Mouse (Mus musculus) liver (tissue): Measurements from ENCODE around the gene Hist1h2bk.
"Not testable (repeated sequence)": the region's sequence is repeated elsewhere in the genome, so short reads cannot be mapped to it uniquely, and the experiment has no call there.

Experiments used
- DNase-seq: peaks from one replicate; pipeline ENCODE4 v3.0.0-alpha.2; 2020; ENCODE audit warnings: mixed read lengths

The Hist1h2bk gene

GRCm38 (mm10) chr13:22041651-22042567 lies 6.2 kb downstream of the Hist1h2bk start:
- peak; percentile 45 for DNase-seq

GRCm38 (mm10) chr13:22042568-22043502 lies 7.2 kb downstream of the Hist1h2bk start, which contains the start of the genes Hist1h2ag and Hist1h2bj:
Gene Hist1h2ag, minus strand, starts transcription at chr13:22042944.
Gene Hist1h2bj, plus strand, starts transcription at chr13:22043214.
- DNase-seq = peak; percentile 88

DNA sequence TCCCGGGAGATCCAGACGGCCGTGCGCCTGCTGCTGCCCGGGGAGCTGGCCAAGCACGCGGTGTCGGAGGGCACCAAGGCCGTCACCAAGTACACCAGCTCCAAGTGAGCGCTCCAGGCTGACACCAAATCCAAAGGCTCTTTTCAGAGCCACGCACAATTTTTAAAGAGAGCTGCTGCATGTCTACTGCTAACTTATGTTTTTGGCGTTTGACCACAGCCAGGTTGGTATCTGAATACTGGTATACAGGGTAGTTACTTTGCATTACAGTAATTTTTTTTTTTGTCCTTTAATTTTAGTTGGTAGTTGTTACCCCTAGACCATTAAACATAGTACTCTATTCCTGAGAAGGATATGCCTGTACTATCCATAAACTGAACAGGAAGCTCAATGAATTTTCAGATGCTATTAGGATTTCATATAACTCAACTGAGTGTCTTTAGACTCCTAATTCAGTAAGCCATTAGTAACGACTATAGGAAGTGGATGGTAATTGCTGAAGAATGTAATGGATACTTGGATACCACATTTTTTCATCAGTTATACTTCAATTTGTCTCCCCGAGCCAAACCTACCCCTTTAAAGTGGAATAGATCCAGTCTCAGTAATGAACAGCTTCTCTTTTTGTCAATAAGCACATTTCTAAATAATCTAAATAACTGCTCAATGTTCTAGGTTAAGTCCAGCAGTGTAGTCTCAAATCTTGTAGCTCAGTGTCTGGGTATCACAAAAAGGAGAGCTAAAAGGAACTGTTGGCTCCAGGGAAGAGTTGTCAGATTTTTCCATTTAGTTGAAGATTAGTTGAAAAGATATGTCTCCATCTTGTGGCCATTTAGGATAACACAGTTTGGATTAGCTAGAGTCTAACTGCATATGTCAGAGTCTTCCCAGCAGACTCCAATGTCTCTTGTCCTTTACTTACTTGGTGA lies 8.1 kb downstream of the Hist1h2bk start:
- peak; percentile 55 for DNase-seq

GRCm38 (mm10) chr13:22044432-22045155 lies 8.9 kb downstream of the Hist1h2bk start:
- DNase-seq = no peak

DNA sequence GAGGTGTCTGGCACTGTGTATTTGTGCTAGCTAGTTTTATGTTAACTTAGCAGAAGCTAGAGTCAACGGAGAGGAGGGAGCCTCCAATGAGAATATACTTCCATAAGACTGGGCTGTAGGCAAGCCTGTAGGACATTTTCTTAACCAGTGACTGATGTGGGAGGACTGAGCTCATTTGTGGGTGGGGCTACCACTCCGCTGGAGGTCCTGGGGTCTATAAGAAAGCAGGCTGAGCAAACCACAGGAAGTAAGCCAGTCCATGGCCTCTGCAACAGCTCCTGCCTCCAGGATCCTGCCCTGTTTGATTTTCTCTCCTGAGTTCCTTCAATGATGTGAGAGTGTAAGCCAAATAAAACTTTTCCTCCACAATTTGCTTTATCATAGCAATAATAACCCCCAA lies 9.6 kb downstream of the Hist1h2bk start:
- DNase-seq = no peak

DNA sequence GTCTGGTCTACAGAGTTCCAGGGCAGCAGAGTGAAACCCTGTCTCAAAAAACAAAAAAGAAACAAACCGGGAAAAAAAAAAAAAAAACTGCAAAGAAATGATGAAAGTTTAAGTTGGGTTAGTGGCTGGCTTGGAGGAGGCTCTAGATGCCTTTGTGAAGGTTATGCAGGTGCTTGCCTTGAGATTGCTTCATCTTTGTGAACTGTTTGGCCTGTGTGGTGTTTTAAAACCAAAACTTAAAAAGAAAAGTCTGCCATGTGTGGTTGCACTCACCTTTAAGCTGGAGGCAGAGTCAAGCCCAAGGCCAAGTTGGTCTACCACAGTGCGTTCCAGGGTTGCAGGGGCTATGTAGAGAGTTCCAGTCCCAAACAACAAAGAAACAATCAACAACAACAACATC lies 13.4 kb downstream of the Hist1h2bk start:
- no peak for DNase-seq

DNA sequence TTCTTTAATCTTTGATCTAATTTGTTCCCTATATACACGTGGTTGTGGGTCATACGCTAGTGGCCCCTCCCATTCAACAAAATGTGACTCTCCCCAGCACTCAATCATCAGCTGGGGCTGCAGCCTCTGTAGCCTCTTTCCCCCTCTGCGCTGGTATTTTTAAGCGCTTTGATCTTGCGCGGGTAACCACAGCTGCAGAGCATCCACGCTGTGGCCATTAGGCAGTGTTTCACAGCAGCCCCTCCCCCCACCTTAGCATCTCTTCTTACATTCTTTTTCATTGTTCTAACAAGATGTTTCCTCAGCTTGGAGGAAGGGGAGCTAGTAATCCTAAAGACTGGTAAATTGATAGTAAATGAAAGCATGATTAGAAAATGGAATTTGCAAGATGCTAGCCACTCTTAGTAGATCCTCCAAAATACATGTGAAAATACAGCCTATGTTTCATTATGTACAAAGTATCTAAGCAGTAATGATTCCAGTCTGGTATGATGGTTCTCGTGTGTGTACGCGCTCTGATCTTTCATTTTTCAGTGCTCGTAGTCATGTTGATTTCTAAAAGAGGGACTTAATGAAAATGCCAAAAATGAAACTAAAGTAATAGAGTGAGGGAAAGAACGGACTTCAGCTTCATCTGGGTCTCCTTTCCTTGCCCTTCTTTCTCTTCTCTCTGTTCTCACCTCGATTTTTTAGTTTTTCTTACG lies 14.2 kb downstream of the Hist1h2bk start:
- peak; percentile 55 for DNase-seq

DNA sequence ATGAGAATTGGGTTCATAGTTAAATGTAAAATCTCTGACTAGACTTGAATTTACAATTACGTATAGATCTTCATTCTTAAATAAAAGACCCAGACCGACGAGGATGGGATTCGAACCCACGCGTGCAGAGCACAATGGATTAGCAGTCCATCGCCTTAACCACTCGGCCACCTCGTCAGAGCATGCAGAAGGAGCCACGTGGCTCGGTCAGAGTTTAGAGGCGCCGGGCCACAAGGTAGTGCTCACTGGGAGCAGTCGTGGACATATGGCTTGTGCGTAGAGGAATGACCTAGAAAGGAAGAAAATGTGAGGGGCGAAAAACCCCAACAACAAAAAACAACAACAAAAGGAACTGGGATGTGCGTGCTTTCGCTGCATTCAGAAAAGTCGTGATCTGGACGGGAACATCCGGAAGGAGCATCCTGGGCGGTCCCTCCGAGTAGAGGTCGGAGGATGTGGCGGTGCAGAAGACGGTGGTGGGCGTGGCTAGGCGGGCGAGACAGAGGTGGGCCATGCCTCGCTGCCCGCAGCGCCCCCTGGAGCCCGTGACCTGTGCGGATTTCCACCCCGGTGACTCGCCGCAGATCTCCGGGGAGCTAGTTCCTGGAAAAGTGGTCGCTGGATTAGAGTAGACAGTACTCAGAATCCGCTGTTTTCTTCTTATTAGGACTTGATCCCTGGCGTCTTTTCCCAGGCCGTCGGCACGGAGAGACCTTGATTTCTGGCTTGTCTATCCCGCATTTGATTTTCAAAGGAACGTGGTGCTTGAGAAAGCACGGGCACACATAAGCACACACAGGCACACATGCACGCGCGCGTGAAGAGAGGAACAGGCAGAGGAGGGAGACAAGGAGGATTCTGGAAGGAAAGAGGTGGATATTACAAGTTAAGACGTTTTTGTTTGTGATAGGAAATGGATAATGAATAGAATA lies 15.2 kb downstream of the Hist1h2bk start:
- DNase-seq = peak; percentile 98

DNA sequence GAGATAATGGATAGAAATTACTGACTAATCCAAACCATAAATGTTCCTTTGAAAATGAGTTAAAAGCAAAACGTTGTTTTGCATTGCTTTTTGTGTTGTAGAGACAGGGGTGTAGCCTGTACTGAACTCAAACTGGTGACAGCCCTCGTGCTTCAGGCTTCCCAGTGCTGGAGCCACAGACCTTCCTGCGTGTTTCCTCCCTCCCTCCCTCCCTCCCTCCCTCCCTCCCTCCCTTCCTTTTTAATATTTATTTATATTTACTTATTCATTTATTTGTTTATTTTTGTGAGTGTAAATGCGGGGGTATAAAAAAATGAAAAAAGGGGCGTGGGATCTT lies 15.8 kb downstream of the Hist1h2bk start:
- DNase-seq = no peak

DNA sequence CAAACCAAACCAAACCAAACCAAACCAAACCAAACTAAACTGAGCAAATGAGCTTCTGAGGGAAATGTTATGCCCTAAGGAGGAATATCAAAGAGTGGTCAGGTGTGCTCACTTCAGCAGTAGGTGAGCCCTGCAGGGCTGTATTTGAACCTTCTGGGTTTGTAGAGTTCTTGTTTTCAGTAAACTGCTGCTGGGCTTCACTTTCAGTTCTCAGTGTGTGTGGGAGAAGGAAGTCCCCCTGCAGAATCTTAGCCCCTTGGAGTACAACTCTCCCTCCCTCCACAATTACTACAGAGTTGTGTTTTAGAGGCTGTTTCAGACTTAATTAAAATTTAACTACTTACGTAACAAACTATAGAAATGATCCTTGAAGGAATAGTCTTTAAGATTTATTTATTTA lies 18.1 kb downstream of the Hist1h2bk start:
- no peak for DNase-seq

DNA sequence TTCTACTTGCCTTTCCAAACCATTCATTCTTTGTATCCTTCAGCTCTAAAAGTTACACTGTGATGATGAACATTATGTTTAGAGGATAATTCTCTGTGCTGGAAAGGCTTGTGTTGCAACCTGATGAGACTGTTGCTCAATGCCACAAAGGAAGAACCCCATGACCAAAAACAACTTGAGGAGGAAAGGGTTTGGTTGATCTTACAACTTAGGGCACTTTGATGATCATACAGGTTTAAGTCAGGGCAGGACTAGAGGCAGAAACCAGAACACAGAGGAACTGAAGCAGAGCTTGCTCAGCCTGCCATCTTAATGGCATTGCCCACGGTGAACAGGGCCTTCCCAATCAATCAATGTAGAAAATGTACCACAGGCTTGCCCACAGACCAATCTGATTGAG lies 25.8 kb downstream of the Hist1h2bk start:
- no peak for DNase-seq

DNA sequence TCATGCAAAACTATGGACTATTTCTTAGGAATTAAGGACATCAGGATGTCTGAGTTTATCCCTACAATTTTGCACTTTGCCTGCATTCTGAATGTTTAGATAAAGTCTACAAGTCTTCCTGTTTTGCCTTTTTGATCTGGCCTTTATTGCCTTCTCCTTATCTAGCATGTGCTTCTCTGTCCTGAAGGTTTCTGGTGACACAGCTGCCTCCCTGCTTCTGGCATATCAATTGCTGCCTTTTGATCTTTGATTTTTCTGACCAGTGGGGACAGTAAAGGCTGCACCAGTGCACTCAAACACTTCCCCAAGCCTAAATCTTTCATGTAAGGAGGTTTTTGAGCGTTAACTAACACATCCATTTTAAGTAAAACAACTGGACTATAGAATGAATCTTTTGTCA lies 27.8 kb downstream of the Hist1h2bk start:
- DNase-seq = no peak

DNA sequence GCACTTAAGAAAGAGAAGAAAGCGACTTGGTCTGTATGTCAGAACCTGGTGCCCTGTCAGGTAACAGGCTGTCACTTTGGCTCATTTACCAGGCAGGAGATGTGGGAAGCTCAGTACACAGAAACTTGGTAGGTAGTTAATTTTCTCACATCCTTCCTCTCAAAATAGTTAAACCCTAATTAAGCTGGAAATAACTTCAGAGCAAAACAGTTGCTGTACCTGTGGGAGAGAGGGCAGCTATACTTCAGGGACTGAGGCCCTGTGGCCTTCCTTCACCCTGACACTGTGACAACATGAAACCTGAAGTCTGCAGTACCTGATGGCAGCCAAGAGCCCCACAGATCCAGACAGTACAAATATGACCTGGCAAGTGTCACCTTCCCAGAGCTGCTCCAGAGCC lies 48.5 kb downstream of the Hist1h2bk start, which contains the start of gene Vmn1r188:
Gene Vmn1r188, plus strand, starts transcription at position 301 of the 400 bp plus-strand sequence.
- DNase-seq = not testable (repeated sequence)
